Mouse (Mus musculus) skeletal muscle tissue, adult 2 months (tissue): ENCODE results near the gene Lpar5.
"Not testable (repeated sequence)": the region's sequence is repeated elsewhere in the genome, so short reads cannot be mapped to it uniquely, and the experiment has no call there.

Source experiments
- DNase-seq: peaks from one replicate; pipeline ENCODE4 v3.0.0-alpha.2; 2012; ENCODE audit warnings: low read depth, low spot score

The Lpar5 gene

DNA sequence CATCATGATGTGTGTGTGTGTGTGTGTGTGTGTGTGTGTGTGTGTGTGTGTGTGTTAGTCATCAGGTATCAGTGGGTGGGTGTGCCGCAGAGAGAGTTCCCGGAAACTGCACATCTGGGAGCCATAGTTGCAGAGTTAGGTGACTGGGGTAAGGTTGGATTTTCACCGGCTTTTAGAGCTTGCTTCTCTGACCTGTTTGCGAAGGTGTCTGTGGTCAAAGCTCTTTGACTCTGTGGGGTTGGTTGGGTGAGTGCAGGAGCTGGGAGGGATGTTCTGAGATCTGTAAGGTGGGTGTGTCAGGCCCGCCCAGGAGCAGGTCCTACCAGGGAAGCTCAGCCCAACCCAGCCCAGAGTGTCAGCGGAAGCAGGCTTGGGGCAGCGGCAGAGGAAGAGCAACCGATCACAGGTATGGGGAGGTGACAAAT lies at the start of gene Lpar5:
Gene Lpar5 (plus strand): TSS at position 350 of the 425 bp plus-strand sequence.
- DNase-seq: no peak

DNA sequence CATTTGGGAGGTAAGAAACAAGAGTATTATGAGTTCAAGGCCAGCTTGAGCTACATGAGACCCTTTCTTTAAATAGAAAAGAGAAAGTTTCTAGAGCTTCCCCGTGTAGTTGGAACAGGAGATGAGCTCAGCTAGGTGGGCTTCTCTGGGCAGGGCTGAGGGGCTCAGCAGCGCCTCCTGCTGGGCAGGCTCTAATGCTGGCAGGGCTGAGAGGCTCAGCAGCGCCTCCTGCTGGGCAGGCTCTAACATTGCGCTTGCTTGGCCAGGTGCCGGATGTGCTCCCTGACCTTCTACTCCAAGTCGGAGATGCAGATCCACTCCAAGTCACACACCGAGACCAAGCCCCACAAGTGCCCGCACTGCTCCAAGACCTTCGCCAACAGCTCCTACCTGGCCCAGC lies 37.2 kb upstream of the Lpar5 start:
- DNase-seq: not testable (repeated sequence)

DNA sequence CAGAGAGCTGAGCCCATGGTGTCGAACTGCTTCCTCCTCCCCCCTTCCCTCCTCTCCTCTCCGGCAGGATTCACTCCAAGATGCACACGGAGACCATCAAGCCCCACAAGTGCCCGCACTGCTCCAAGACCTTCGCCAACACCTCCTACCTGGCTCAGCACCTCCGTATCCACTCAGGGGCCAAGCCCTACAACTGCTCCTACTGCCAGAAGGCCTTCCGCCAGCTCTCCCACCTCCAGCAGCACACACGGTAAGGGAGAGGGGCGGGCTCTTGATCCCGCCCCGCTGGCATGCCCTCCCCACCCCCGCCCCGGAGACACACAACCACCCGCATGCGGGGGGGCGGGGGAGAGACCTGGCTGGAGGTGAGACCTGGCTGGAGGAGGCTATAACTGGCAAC lies 36.1 kb upstream of the Lpar5 start:
- DNase-seq: no peak

DNA sequence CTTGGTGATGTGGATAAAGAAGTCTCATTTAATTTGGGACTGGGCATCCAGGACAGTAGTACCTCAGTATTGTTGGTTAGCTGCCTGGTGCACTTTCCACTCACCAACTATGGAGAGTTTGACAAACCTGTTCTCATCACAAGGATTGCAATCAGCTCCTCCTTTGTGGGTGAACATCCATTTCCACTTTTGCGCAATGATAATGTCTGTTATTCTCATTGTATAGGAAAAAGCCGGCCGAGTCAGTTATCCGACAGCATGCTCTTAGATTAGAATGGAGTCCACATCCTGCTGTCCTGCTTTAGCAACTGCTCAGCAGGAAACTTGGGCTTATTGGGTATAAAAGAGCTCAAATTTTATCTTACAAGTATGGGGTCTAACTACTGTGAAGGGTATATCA lies 29.1 kb upstream of the Lpar5 start:
- DNase-seq: no peak

DNA sequence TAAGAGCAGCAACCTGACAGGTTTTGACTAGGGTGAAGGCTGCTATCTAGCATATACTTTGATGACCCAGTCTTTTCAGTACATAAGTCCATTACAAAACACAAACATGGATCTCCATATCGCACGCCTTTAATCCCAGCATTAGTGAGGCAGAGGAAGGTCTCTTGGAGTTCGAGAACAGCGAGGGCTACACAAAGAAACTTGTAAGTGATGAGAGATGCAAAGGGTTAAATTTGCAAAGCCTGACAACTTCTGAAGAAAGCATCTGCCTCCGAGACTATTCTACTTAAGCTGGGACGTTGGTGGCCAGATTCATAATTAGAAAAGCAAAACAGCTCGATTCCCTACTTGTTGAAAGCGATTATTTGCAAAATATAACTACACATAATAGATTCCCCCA lies 28.6 kb upstream of the Lpar5 start:
- no peak for DNase-seq

DNA sequence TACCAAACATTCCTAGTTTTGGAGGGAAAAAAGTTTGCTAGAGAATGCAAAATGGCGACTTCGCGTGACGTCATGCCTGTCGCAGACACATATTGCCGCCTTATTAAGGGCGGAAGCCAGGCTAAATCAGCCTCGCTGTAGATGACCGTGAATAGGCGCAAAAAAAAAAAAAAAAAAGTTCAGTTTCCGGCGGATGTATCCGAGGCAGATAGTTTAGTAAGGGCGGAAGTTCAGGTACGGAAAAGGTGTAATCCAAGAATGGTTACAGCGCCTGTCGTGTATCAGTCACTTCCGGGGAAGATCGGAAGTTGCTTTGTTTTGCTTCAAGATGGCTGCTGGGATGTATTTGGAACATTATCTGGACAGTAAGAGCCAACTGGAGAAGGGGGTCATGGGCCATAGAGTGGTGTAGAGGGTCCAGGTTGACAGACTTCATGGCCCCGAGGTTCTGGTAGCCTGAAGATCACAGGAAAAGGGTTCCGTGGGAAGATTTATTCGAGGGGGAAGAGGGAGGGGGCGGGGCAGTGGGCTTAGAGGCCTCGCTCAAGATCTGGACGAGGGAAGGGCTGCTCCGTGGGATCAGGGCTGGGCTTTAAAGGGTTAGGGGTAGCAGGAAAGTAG lies 28.1 kb upstream of the Lpar5 start, which contains the start of gene Ing4:
Gene Ing4 (plus strand): TSS at position 228 of the 621 bp plus-strand sequence.
- peak; percentile 98 for DNase-seq

DNA sequence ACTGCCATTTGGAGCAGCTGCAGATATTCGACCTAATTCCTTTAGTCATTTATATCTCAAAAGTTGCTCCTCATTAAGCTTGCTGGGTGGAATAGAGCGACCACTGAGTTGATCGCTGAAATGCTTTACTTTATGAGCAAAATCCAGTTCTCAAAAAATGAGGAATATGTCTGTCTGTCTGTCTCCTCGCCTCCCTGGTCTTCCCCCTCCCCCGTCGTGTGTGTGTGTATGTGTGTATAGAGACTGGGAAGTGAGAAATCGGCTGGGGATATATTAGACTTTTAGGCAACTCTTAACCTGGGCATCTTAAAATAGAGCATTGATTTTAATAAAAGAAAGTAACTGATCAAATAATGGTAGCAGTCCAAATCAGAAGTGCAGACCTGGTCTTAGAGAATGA lies 27.5 kb upstream of the Lpar5 start:
- DNase-seq: no peak

DNA sequence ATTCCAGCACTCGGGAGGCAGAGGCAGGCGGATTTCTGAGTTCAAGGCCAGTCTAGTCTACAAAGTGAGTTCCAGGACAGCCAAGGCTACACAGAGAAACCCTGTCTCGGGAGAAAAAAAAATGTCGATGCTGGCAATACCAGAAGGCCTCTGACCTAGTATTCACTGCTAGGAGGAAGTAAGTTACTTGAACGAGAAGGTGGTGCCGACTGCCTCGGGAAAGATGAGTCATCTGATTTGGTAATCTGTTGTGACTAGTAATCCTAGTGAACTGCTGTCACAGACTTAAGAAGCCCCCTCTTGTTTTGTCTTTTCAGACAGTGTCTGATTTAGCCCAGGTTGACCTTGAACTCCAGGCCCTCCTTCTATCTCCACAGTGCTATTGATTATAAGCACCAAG lies 26.7 kb upstream of the Lpar5 start:
- no peak for DNase-seq

DNA sequence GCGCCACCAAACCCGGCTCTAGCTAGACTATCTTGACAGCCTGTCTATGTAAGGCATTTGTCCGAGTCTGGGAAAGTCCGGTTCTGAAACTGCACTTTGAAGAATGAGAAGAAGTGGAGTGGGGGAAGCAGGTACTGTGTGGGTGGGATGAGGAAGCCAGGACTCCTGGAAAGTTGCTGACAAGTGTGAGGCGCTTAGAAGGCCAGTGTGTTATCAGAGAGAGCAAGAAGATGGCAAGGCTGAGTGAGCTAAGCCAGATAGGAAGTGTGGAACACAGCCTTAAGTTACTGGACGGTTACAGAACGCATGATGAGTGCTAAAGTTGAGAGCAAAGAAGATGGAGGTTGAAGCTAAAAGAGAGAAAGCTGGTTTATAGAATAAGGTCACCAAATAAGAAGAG lies 25.6 kb upstream of the Lpar5 start:
- DNase-seq: no peak

DNA sequence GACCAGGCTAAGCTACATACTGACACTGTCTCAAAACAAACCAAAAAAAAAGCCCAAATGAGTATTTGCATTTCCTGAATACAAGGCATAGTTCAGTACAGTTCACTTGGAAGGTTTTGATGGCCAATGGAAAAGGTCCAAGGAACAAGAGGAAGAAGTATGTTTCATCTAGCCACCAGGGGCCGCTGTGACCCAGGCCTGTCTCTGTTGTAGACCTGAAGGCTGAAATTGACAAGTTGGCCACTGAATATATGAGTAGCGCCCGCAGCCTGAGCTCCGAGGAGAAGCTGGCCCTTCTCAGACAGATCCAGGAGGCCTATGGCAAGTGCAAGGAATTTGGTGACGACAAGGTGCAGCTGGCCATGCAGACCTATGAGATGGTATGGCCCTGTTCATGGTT lies 21.0 kb upstream of the Lpar5 start:
- peak; percentile 82 for DNase-seq

DNA sequence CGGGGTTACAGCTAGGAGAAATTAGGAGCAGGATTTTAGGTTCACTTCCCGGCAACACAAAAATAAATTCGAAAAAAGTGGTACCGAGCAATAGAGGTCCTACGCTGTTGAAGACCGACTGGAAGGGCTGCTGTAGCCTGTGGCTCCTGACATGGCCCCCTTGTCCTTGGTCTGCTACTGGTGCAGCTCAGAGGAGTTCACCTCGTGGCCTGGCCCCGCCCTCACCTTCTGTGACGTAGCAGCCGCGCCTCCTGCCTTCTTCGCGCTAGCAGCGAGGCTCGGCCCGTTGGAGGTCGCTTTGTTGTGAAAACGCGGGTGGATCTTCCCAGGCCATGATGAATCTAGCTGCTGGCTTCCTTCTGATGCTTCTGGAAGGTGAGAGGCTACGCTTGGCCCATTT lies 18.0 kb upstream of the Lpar5 start, which contains the start of gene Acrbp:
Gene Acrbp (plus strand): TSS at position 12 of the 400 bp plus-strand sequence.
- no peak for DNase-seq

DNA sequence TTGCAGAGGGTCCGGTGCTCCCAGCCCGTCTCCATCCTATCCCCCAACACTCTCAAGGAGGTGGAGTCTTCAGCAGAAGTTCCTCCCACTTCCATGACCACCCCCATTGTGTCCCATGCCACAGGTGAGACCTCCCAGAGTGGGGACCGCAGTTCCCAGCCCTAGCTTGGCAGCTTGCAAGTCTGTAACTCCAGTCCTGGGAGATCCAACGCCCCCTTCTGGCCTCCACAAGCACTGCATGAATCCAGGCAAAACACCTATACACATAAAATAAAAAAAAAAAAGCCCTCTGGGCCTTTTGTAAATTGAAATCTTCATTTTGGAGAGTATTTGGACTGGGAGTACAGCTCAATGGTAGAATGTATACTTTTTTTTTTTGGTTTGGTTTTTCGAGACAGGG lies 16.5 kb upstream of the Lpar5 start:
- no peak for DNase-seq

DNA sequence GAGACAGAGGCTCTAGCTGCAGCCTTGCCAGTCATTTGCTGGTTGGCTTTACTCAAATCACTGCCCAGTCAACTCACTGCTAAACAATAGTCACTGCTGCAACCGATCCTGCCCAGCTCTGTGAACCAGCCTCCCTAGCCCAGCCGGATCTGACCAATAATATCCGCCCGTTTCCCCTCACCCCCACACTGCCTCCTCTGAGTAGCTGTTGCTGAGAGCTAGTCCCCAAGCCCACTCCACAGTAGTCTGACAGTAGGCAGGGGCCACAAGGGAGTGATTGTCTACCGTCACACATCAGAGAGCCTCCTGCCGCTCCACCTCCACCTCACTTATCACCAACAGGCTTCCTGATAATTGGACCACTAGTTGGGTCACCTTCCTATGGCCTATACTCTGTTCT lies 6.2 kb upstream of the Lpar5 start:
- no peak for DNase-seq

DNA sequence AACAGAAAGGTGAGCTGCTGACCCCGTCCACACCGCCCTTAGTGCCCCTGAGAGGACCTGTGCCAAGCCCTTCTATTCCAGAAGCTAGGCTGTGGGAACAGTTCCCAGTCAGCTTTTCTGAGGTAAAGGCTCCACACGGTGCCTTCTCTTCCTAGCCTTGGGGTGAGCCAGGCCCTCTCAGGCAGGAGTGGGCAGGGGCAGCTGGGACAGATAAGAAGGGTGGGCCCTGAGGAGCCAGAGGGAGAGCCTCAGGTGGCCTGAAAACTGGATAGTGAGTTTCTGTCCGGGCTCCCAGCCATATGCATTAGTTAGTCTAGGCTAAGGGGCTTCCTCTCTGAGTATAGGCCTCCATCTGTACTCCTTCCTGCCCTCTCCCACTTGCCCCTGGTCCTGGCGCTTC lies 5.2 kb upstream of the Lpar5 start:
- DNase-seq: no peak

DNA sequence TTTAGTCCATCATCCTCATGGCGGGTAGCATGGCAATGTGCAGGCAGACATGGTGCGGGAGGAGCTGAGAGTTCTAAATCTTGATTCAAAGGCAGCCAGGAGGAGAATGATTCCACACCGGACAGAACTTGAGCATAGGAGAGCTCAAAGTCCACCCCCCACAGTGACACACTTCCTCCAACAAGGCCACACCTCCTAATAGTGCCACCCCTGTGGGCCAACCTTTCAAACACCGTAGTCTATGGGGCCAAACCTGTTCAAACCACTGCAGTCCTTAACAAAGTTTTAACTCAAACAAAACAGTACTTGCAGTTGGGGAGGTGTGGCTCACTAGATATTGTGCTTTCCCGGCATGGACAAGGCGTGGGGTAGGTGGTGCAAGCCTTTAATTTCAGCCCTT lies 3.8 kb upstream of the Lpar5 start:
- DNase-seq: no peak

DNA sequence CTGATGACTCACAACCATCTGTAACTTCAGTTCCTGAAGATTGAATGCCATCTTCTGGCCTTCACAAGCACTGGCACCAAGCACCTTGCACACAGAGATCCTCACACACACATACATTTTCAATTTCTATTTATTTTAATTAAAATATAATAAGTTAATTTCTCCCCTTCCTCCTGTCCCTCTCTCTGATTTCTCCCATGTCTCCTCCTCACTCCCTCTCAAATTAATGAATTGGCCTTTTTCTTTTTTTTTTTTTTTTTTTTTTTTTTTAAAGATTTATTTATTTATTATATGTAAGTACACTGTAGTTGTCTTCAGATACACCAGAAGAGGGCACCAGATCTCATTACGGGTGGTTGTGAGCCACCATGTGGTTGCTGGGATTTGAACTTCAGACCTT lies 2.5 kb upstream of the Lpar5 start:
- not testable (repeated sequence) for DNase-seq

DNA sequence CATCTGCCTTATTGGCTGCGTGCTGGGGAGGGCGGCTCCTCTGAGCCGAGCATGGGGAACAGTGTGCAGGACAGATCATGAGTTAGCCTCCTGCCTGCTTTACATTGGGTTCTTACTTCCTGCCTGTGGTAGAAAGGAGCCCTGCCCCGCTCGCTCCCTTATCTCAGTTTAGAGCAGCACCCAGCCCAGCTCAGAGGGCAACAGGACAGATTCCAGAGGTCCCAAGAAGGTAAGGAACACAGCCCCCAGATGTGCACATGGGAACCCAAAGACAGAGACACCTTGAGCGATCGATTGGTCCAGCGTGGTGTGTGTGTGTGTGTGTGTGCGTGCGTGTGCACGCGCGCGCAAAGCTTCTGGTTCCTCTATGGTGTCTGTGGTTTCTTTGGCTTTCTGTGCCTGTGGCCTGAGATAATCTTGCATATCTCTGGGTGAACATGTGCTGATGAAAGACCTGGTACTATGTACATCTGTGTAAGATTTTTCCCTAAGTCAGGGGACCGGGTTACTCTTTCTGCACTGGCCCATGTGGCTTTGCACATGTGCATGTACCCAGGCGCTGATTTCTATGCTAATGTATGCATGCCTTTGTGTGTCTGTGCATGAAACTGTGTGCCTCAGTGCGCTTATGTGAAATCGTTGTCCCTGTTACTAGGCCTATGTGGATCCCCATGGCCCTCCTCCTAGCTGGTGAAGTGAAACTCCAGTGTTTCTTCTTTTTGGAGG lies 3.6 kb downstream of the Lpar5 start:
- DNase-seq: no peak

DNA sequence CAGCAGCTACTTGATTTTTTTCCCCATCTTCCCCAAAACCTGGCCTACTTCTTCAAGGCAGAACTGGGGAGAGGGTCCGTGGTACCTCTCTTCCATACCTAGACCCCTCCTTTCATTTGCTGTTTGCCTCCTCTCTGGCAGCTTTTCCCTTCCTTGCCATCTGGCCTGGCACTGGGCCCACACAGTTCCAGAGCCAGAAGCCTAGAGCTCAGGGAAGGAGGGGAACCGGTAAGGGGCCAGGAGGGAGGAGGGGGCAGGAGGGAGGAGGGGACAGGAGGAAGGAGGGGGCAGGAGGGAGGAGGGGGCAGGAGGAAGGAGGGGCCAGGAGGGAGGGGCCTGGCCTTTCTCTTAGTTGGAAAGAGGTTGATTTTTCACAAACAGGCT lies 4.2 kb downstream of the Lpar5 start:
- DNase-seq: no peak

DNA sequence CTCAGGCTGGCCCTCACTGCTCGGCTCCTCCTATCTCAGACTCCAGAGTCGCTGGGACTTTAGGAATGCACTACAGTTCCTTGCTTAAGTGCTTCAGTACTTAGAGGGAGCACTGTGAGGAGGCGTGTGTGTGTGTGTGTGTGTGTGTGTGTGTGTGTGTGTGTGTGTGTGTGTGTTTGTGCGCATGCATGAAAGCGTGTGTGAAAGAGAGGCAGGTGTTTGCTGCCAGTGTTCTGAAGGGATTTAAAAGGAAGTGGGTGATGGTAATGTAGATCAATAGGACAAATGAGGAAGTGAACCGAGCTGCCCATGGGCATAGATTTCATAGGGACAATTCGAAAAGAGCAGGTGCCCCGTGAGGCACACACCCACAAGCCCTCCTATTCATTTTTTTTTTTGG lies 6.1 kb downstream of the Lpar5 start:
- no peak for DNase-seq

DNA sequence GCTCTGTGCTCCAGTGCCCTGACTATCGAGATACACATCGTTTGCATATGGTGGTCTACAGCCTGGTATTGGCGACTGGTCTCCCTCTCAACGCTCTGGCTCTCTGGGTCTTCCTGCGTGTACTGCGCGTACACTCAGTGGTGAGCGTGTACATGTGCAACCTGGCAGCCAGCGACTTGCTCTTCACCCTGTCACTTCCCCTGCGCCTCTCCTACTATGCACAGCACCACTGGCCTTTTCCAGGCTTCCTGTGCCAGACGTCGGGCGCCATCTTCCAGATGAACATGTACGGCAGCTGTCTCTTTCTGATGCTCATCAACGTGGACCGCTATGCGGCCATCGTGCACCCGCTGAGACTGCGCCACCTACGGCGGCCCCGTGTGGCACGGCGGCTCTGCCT lies 13.7 kb downstream of the Lpar5 start:
- DNase-seq: no peak

DNA sequence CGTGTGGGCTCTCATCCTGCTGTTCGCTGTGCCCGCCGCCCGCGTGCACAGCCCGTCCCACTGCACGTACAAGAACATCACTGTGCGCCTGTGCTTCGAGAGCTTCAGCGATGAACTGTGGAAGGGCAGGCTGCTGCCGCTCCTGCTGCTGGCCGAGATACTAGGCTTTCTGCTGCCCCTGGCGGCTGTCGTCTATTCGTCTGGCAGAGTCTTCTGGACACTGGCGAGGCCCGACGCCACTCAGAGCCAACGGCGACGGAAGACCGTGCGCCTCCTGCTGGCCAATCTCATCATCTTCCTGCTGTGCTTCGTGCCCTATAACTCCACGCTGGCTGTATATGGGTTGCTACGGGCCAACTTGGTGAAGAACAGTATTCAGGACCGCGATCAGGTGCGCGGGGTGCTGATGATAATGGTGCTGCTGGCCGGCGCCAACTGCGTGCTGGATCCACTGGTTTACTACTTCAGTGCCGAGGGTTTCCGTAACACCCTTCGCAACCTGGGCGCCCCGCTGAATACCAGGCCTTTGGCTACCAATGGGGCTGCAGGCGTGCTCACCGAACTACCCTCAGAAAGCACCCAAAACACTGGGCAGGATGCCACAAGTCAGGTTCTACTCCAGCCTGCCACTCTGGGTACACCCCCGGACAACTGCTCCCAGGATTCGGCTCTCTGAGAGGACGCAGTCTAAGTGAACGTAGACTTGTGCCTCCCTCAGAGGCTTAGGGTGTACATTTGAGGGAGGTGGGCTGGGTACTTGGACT lies 14.3 kb downstream of the Lpar5 start:
- peak; percentile 90 for DNase-seq

DNA sequence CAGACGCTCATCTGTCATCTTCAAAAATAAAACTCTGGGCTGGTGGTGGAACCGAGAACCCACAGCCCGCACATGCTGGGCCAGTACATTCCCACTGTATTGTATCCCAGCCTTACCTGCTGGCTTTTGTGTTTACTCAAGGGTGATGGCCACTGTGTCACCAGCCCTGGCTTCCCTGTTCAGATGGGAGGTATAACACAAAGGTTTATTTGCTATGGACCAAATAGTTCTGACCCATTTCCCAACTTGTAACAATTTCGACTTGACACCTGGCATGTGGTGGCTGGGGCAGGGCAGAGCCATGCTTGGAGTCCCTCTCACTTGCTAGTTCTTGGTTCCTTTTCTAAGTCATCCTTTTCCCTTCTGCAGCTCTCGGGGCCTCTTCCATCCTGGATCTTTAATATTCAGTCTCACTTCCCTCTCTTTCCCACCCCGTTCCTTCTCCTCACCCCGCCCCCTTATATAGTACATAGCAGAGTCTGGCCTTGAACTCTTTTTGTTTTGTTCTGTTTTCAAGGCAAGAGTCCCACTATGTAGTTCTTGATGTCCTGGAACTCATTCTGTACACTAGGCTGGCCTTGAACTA lies 15.2 kb downstream of the Lpar5 start:
- DNase-seq: no peak
